Mouse (Mus musculus) heart, embryonic 16.5 days (tissue): ENCODE results near the gene Rnf152. TPM values are rescaled to one million over a fixed set of nuclear protein-coding genes. Genes with fewer than 3 reads are reported as not detected.

Experiments
- ATAC-seq: fragments of 200-750 bp; cut with Nextera tagmentation; replicated peaks from 2 replicates; pipeline ENCODE4 v1.8.0; 2017; ENCODE audit warnings: moderate number of reproducible peaks; ENCODE audit not compliant: insufficient read depth, low FRiP score; ENCODE audit errors: extremely low read depth
- H3K27ac ChIP-seq: fragments of 300-500 bp; sonication (generic); 2 replicates; pipeline ENCODE4 v1.5.1; 2014; ENCODE audit warnings: mild to moderate bottlenecking, low read length, control low read depth, moderate library complexity
- H3K27me3 ChIP-seq: fragments of 300-500 bp; sonication (generic); 2 replicates; pipeline ENCODE4 v1.6.1; 2014; ENCODE audit warnings: low read length, mixed read lengths; ENCODE audit not compliant: control insufficient read depth, insufficient read depth
- H3K36me3 ChIP-seq: fragments of 300-500 bp; sonication (generic); 2 replicates; pipeline ENCODE4 v1.6.1; 2014; ENCODE audit not compliant: control insufficient read depth, insufficient read depth
- H3K4me1 ChIP-seq: fragments of 300-500 bp; sonication (generic); 2 replicates; pipeline ENCODE4 v1.6.1; 2014; ENCODE audit warnings: low read length, mixed read lengths; ENCODE audit not compliant: control insufficient read depth, insufficient read depth
- H3K4me2 ChIP-seq: fragments of 300-500 bp; sonication (generic); 2 replicates; pipeline ENCODE4 v1.6.1; 2014; ENCODE audit warnings: low read depth, mild to moderate bottlenecking, control low read depth, low read length
- H3K4me3 ChIP-seq: fragments of 300-500 bp; sonication (generic); 2 replicates; pipeline ENCODE4 v1.5.1; 2014; ENCODE audit warnings: mild to moderate bottlenecking, control low read depth, low read length
- H3K9ac ChIP-seq: fragments of 300-500 bp; sonication (generic); 2 replicates; pipeline ENCODE4 v1.6.1; 2014; ENCODE audit warnings: low read length, control low read depth
- H3K9me3 ChIP-seq: fragments of 300-500 bp; sonication (generic); replicated peaks from 2 replicates; pipeline ENCODE4 v1.6.1; 2016; ENCODE audit warnings: low read length; ENCODE audit not compliant: control insufficient read depth
- WGBS: fragments of 180-500 bp; shearing (Covaris S2); extraction: QIAGEN DNeasy Blood & Tissue Kit; methylation state at CpG from one replicate; pipeline ENCODE4 v1.1.7; 2014; 5-methylcytosine and 5-hydroxymethylcytosine counted together
- polyA plus RNA-seq: library from polyadenylated mRNA; unstranded; fragments of >200 nt; fragmentation: Nextera tagmentation; extraction: Ambion mirVana; gene quantifications from 2 replicates; pipeline ENCODE4 v1.2.1, GENCODE M21; 2015

The Rnf152 gene
- polyA plus RNA-seq, result 0.24 and 0.45 TPM in 2 replicates

GRCm38 (mm10) chr1:105356291-105357011 is at the start of gene Rnf152:
Gene Rnf152, minus strand, starts transcription at chr1:105356710.
- WGBS, result 1% methylated on average over 58 of the region's 58 CpGs
- peak within 1 kb of the TSS; percentile 80 for H3K9ac ChIP-seq
- H3K4me1 ChIP-seq, result peaks cover 2% of the 10 kb centered on the region; the same call in 1 of the 2 replicates
- H3K9me3 ChIP-seq, result no peaks in the 10 kb centered on the region
- H3K36me3 ChIP-seq, result no peaks in the 10 kb centered on the region
- H3K27ac ChIP-seq, result no peak within 1 kb of the TSS
- peak; percentile 66 for ATAC-seq
- H3K4me3 ChIP-seq, result peak within 1 kb of the TSS; percentile 88
- H3K27me3 ChIP-seq, result no peaks in the 10 kb centered on the region; the same call in 1 of the 2 replicates
- H3K4me2 ChIP-seq, result peak within 1 kb of the TSS; percentile 96

- Histone ChIP-seq H3K4me1 (peaks cover 3% of the 10 kb centered on the region; the same call in 1 of the 2 replicates), H3K9me3 (no peaks in the 10 kb centered on the region), H3K36me3 (no peaks in the 10 kb centered on the region), H3K27ac (no peak overlapping the region), H3K4me3 (no peak overlapping the region), H3K9ac (no peak overlapping the region), H3K27me3 (no peaks in the 10 kb centered on the region), H3K4me2 (no peak overlapping the region)
- ATAC-seq, result no peak
- 65% methylated on average over 1 of the region's 1 CpGs for WGBS
Measured at GRCm38 (mm10) chr1:105402853-105403252, 46.3 kb upstream of the Rnf152 start.

- no peaks in the 10 kb centered on the region for H3K4me1 ChIP-seq
- ATAC-seq, result no peak
- H3K4me3 ChIP-seq, result no peak overlapping the region
- 67% methylated on average over 4 of the region's 4 CpGs for WGBS
- no peaks in the 10 kb centered on the region for H3K27me3 ChIP-seq
- H3K27ac ChIP-seq, result no peak overlapping the region
- no peaks in the 10 kb centered on the region for H3K36me3 ChIP-seq
- no peak overlapping the region for H3K4me2 ChIP-seq
- no peaks in the 10 kb centered on the region for H3K9me3 ChIP-seq
- no peak overlapping the region for H3K9ac ChIP-seq
Measured at GRCm38 (mm10) chr1:105384141-105384937, 27.8 kb upstream of the Rnf152 start.

GRCm38 (mm10) chr1:105377546-105377945 is 21.0 kb upstream of the Rnf152 start:
- Histone ChIP-seq H3K4me3 (no peak overlapping the region), H3K4me1 (no peaks in the 10 kb centered on the region), H3K27me3 (no peaks in the 10 kb centered on the region), H3K9me3 (no peaks in the 10 kb centered on the region), H3K36me3 (no peaks in the 10 kb centered on the region), H3K4me2 (no peak overlapping the region), H3K27ac (no peak overlapping the region), H3K9ac (no peak overlapping the region)
- ATAC-seq, result no peak

GRCm38 (mm10) chr1:105374618-105375017 is 18.1 kb upstream of the Rnf152 start:
- Histone ChIP-seq H3K9me3 (no peaks in the 10 kb centered on the region), H3K36me3 (no peaks in the 10 kb centered on the region), H3K4me3 (no peak overlapping the region), H3K27me3 (no peaks in the 10 kb centered on the region), H3K27ac (no peak overlapping the region), H3K4me1 (no peaks in the 10 kb centered on the region), H3K9ac (no peak overlapping the region), H3K4me2 (no peak overlapping the region)
- no peak for ATAC-seq
- 85% methylated on average over 4 of the region's 4 CpGs for WGBS

- Histone ChIP-seq H3K4me3 (no peak overlapping the region), H3K36me3 (no peaks in the 10 kb centered on the region), H3K4me1 (no peaks in the 10 kb centered on the region), H3K9ac (no peak overlapping the region), H3K9me3 (no peaks in the 10 kb centered on the region), H3K4me2 (no peak overlapping the region), H3K27ac (no peak overlapping the region), H3K27me3 (no peaks in the 10 kb centered on the region; the same call in 1 of the 2 replicates)
- ATAC-seq, result no peak
Measured at GRCm38 (mm10) chr1:105362701-105363100, 6.2 kb upstream of the Rnf152 start.

- H3K9me3 ChIP-seq, result no peaks in the 10 kb centered on the region
Measured at GRCm38 (mm10) chr1:105358896-105359295, 2.4 kb upstream of the Rnf152 start.

GRCm38 (mm10) chr1:105355910-105356290 is 610 bp downstream of the Rnf152 start:
- Histone ChIP-seq H3K4me1 (peaks cover 2% of the 10 kb centered on the region; the same call in 1 of the 2 replicates), H3K27ac (no peak overlapping the region)

More at GRCm38 (mm10) chr1:105358896-105359295, 2.4 kb upstream of the Rnf152 start:
- peaks cover 2% of the 10 kb centered on the region; the same call in 1 of the 2 replicates for H3K4me1 ChIP-seq
- H3K27me3 ChIP-seq, result no peaks in the 10 kb centered on the region; the same call in 1 of the 2 replicates
- H3K36me3 ChIP-seq, result no peaks in the 10 kb centered on the region
- H3K9ac ChIP-seq, result no peak overlapping the region
- WGBS, result 77% methylated on average over 4 of the region's 4 CpGs
- no peak for ATAC-seq
- H3K27ac ChIP-seq, result no peak overlapping the region
- H3K4me2 ChIP-seq, result no peak overlapping the region
- no peak overlapping the region for H3K4me3 ChIP-seq

More at GRCm38 (mm10) chr1:105355910-105356290, 610 bp downstream of the Rnf152 start:
- peak overlapping the region; percentile 88 for H3K4me3 ChIP-seq
- no peaks in the 10 kb centered on the region; the same call in 1 of the 2 replicates for H3K27me3 ChIP-seq
- peak overlapping the region; percentile 96 for H3K4me2 ChIP-seq
- peak; percentile 46; the same call in 1 of the 2 replicates for ATAC-seq
- WGBS, result 0% methylated on average over 20 of the region's 23 CpGs
- H3K9ac ChIP-seq, result peak overlapping the region; percentile 80
- no peaks in the 10 kb centered on the region for H3K36me3 ChIP-seq
- H3K9me3 ChIP-seq, result no peaks in the 10 kb centered on the region
